Comparison of ENCODE assay signal across 9 mouse cellular contexts in the genomic region with DNA sequence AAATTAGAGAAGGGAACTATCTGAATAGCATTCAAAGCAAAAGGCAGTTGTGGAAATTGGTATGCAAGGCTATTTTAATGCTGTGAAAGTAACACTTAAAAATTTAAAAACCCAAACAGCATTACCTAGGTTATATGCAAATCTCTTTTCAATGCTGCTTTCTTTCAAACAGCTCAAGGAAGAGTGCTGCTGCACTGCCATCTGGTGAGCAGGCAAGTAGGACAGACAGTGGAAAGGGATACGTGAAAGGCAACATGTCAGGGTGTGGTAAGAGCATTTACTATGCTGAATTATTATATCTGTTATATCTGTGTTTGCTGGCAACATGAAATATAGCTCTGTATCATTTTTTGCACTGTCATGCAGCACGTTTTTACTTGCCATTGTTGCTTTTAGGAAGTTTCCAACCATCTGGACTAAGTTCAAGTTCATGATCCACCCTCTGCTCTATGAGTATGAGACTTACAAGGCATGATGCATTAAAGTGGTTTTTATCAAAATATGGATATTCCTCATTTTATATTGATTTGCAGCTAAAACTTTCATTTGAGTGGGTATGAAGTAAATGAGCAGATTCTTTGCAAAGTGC.
A peak's percentile ranks its signal among the peaks of the same experiment; 100 is the strongest.
DNase-seq lines count a peak whose midpoint lies in the region; ATAC-seq and TF ChIP-seq lines count a peak whose summit lies in the region.
"Had no signal": no experiment of that assay in that cellular context is flagged by ENCODE, and none has a peak within 500 bp of the region (broad histone marks: within the 10 kb centered on the region; RNA-seq: fewer than 3 reads in every experiment).

No protein-coding gene starts in this region.

- TF ChIP-seq CTCF in kidney, postnatal 0 days (IDR thresholded peaks at IDR 0.05; ENCODE audit: low read depth), result peak; percentile 41; the same call in 1 of the 2 replicates
- peak; percentile 39 for TF ChIP-seq CTCF in stomach, postnatal 0 days (IDR thresholded peaks at IDR 0.05; ENCODE audit: low read depth)

- H3K4me2 ChIP-seq in kidney, postnatal 0 days (ENCODE audit: low read length), result no peak overlapping the region
- no peak overlapping the region for H3K4me2 ChIP-seq in stomach, postnatal 0 days (replicated peaks; ENCODE audit: low read depth)
- H3K4me2 ChIP-seq: limb, embryonic 15.5 days had no signal

- no peak for TF ChIP-seq EP300 in stomach, postnatal 0 days (optimal IDR thresholded peaks at IDR 0.05)

- no peak overlapping the region for H3K9ac ChIP-seq in kidney, postnatal 0 days (ENCODE audit: low read depth, low read length)
- no peak overlapping the region for H3K9ac ChIP-seq in stomach, postnatal 0 days (ENCODE audit: low read length)
- H3K9ac ChIP-seq: limb, embryonic 15.5 days had no signal

- H3K27me3 ChIP-seq in kidney, postnatal 0 days (ENCODE audit: insufficient read depth, low read length), result no peaks in the 10 kb centered on the region
- H3K27me3 ChIP-seq in stomach, postnatal 0 days (ENCODE audit: control insufficient read depth, insufficient read depth, low read length), result no peaks in the 10 kb centered on the region
- H3K27me3 ChIP-seq: limb, embryonic 15.5 days had no signal

- 24% methylated on average over 2 of the region's 2 CpGs for WGBS in kidney, postnatal 0 days
- WGBS in stomach, postnatal 0 days, result 25% methylated on average over 2 of the region's 2 CpGs

- ATAC-seq in kidney, postnatal 0 days (replicated peaks; ENCODE audit: low FRiP score, low read depth), result no peak
- ATAC-seq in stomach, postnatal 0 days (ENCODE audit: low FRiP score, low TSS enrichment), result no peak
- no peak for ATAC-seq in erythroid progenitor cell, adult 5-6 weeks (replicated peaks; ENCODE audit: low FRiP score, poor library complexity, severe bottlenecking)

- no peak overlapping the region for H3K4me3 ChIP-seq in kidney, postnatal 0 days (replicated peaks; ENCODE audit: low read depth, low read length)
- no peak overlapping the region for H3K4me3 ChIP-seq in stomach, postnatal 0 days (ENCODE audit: low read depth, low read length)
- H3K4me3 ChIP-seq: limb, embryonic 15.5 days had no signal

- no peaks in the 10 kb centered on the region for H3K9me3 ChIP-seq in kidney, postnatal 0 days (replicated peaks; ENCODE audit: low read length)
- no peaks in the 10 kb centered on the region for H3K9me3 ChIP-seq in stomach, postnatal 0 days (ENCODE audit: control insufficient read depth, low read length)
- H3K9me3 ChIP-seq: limb, embryonic 15.5 days had no signal

- DNase-seq in kidney, postnatal 0 days (ENCODE audit: low spot score), result no peak
- no peak for DNase-seq in kidney, postnatal 25 days
- peak; percentile 26 to 73 for DNase-seq in frontal cortex, adult 2 months (ENCODE audit: extremely low spot score in 1 of 2, low spot score in 1 of 2)
- peak; percentile 7 to 61 for DNase-seq in left cerebral cortex, adult 9 months (ENCODE audit: low spot score in 2 of 2)
- no peak for DNase-seq in stomach, postnatal 0 days (ENCODE audit: low spot score)
- no peak for DNase-seq in spleen, adult 12 weeks (ENCODE audit: low spot score)
- DNase-seq in ovary, postnatal 14 days (ENCODE audit: low spot score), result no peak

- no peaks in the 10 kb centered on the region for H3K36me3 ChIP-seq in kidney, postnatal 0 days (ENCODE audit: insufficient read depth, low read length)
- H3K36me3 ChIP-seq in stomach, postnatal 0 days (ENCODE audit: control insufficient read depth, insufficient read depth, low read length), result no peaks in the 10 kb centered on the region
- H3K36me3 ChIP-seq: limb, embryonic 15.5 days had no signal

- H3K27ac ChIP-seq in kidney, postnatal 0 days, result no peak overlapping the region
- H3K27ac ChIP-seq in stomach, postnatal 0 days (replicated peaks), result no peak overlapping the region
- H3K27ac ChIP-seq: limb, embryonic 15.5 days had no signal

- H3K4me1 ChIP-seq in kidney, postnatal 0 days (replicated peaks; ENCODE audit: insufficient read depth, low read length), result no peaks in the 10 kb centered on the region
- H3K4me1 ChIP-seq in stomach, postnatal 0 days (replicated peaks; ENCODE audit: control insufficient read depth, insufficient read depth), result no peaks in the 10 kb centered on the region
- H3K4me1 ChIP-seq: limb, embryonic 15.5 days had no signal

Comparison
In these comparisons a context has a peak if more than half of its experiments do, and no peak if none do; other contexts are left out.
1. DNase-seq: peak in frontal cortex, adult 2 months (2 of 2) and left cerebral cortex, adult 9 months (2 of 2); none in kidney, postnatal 0 days (single experiment), kidney, postnatal 25 days (0 of 2), stomach, postnatal 0 days (single experiment), spleen, adult 12 weeks (single experiment) and ovary, postnatal 14 days (single experiment).